Mouse (Mus musculus): ENCODE measurements around the gene Ggt6. TPM values are rescaled to one million over a fixed set of nuclear protein-coding genes. Genes with fewer than 3 reads are reported as not detected.

Gene Ggt6
- total and polyA plus RNA-seq, 3 experiments: 0.04 TPM; not detected in 2

GRCm38 (mm10) chr11:72397811-72398525 is 37.4 kb upstream of the Ggt6 start:
- Histone ChIP-seq H3K79me2 (ENCODE audit: control insufficient read depth, insufficient read depth, low read length, poor library complexity) (no peaks in the 10 kb centered on the region), H3K4me3 (ENCODE audit: control insufficient read depth in 1 of 2, insufficient read depth in 1 of 2, low read depth in 2 of 2, low read length in 2 of 2) (no peak overlapping the region), H3K9ac (ENCODE audit: control insufficient read depth, low read depth, low read length, poor library complexity, severe bottlenecking) (no peak overlapping the region), H3K9me3 (replicated peaks; ENCODE audit: insufficient read depth, low read length) (no peaks in the 10 kb centered on the region), H3K27ac (ENCODE audit: control insufficient read depth, low read depth, low read length) (no peak overlapping the region), H3K36me3 (ENCODE audit: control insufficient read depth in 1 of 2, insufficient read depth in 2 of 2, low read length in 2 of 2) (peaks cover 0 to 13% of the 10 kb centered on the region in 2 experiments; a peak in 2 of 4 replicates), H3K4me1 (ENCODE audit: control insufficient read depth in 1 of 2, insufficient read depth in 2 of 2, low read length in 2 of 2) (peaks cover 11 to 23% of the 10 kb centered on the region in 2 experiments), H3K27me3 (ENCODE audit: control insufficient read depth in 1 of 2, insufficient read depth in 2 of 2, low read length in 2 of 2) (no peaks in the 10 kb centered on the region)
- no peak for TF ChIP-seq SIN3A (IDR thresholded peaks at IDR 0.05; ENCODE audit: low read length)
- TF ChIP-seq E2F4 (IDR thresholded peaks at IDR 0.05; ENCODE audit: borderline replicate concordance, low read depth, low read length): no peak
- TF ChIP-seq GABPA (IDR thresholded peaks at IDR 0.05; ENCODE audit: low read depth, low read length): no peak
- TF ChIP-seq MAX (IDR thresholded peaks at IDR 0.05; ENCODE audit: low read length): no peak
- no peak for TF ChIP-seq NRF1 (IDR thresholded peaks at IDR 0.05; ENCODE audit: insufficient read depth, low read depth, low read length, poor library complexity, severe bottlenecking)
- no peak for TF ChIP-seq CTCF (IDR thresholded peaks at IDR 0.05 in 2 of 3, conservative IDR thresholded peaks at IDR 0.05 in 1 of 3; ENCODE audit: control insufficient read depth in 1 of 3, insufficient read depth in 1 of 3, low read depth in 2 of 3, low read length in 3 of 3, poor library complexity in 1 of 3, severe bottlenecking in 1 of 3)
- TF ChIP-seq USF1 (IDR thresholded peaks at IDR 0.05; ENCODE audit: low read depth, low read length): no peak
- no peak for TF ChIP-seq HCFC1 (IDR thresholded peaks at IDR 0.05; ENCODE audit: low read depth, low read length)
- no peak for TF ChIP-seq CHD1 (IDR thresholded peaks at IDR 0.05; ENCODE audit: low read depth, low read length)
- TF ChIP-seq ELF1 (IDR thresholded peaks at IDR 0.05; ENCODE audit: low read depth, low read length): no peak
- TF ChIP-seq TBP (IDR thresholded peaks at IDR 0.05; ENCODE audit: low read depth, low read length): no peak
- TF ChIP-seq CHD2 (IDR thresholded peaks at IDR 0.05; ENCODE audit: low read length): no peak
- no peak for TF ChIP-seq USF2 (IDR thresholded peaks at IDR 0.05; ENCODE audit: borderline replicate concordance in 1 of 2, insufficient read depth in 1 of 2, low read depth in 1 of 2, low read length in 2 of 2)
- TF ChIP-seq POLR2A (IDR thresholded peaks at IDR 0.05; ENCODE audit: control insufficient read depth in 1 of 2, insufficient read depth in 1 of 2, low read depth in 1 of 2, low read length in 2 of 2, poor library complexity in 1 of 2): no peak
- DNase-seq (ENCODE audit: low read depth, low spot score): no peak

- Histone ChIP-seq H3K36me3 (ENCODE audit: control insufficient read depth in 1 of 2, insufficient read depth in 2 of 2, low read length in 2 of 2) (no peaks in the 10 kb centered on the region), H3K4me3 (ENCODE audit: control insufficient read depth in 1 of 2, insufficient read depth in 1 of 2, low read depth in 2 of 2, low read length in 2 of 2) (no peak overlapping the region), H3K9me3 (replicated peaks; ENCODE audit: insufficient read depth, low read length) (no peaks in the 10 kb centered on the region), H3K9ac (ENCODE audit: control insufficient read depth, low read depth, low read length, poor library complexity, severe bottlenecking) (no peak overlapping the region), H3K4me1 (ENCODE audit: control insufficient read depth in 1 of 2, insufficient read depth in 2 of 2, low read length in 2 of 2) (no peaks in the 10 kb centered on the region), H3K79me2 (ENCODE audit: control insufficient read depth, insufficient read depth, low read length, poor library complexity) (no peaks in the 10 kb centered on the region), H3K27me3 (ENCODE audit: control insufficient read depth in 1 of 2, insufficient read depth in 2 of 2, low read length in 2 of 2) (no peaks in the 10 kb centered on the region), H3K27ac (ENCODE audit: control insufficient read depth, low read depth, low read length) (no peak overlapping the region)
- no peak for TF ChIP-seq POLR2A (IDR thresholded peaks at IDR 0.05; ENCODE audit: control insufficient read depth in 1 of 2, insufficient read depth in 1 of 2, low read depth in 1 of 2, low read length in 2 of 2, poor library complexity in 1 of 2)
- TF ChIP-seq ETS1 (IDR thresholded peaks at IDR 0.05; ENCODE audit: low read depth, low read length): no peak
- TF ChIP-seq SMC3 (IDR thresholded peaks at IDR 0.05; ENCODE audit: low read depth, low read length): no peak
- no peak for TF ChIP-seq UBTF (IDR thresholded peaks at IDR 0.05; ENCODE audit: borderline replicate concordance, insufficient read depth, low read depth, low read length)
- TF ChIP-seq CHD1 (IDR thresholded peaks at IDR 0.05; ENCODE audit: low read depth, low read length): no peak
- no peak for TF ChIP-seq USF2 (IDR thresholded peaks at IDR 0.05; ENCODE audit: borderline replicate concordance in 1 of 2, insufficient read depth in 1 of 2, low read depth in 1 of 2, low read length in 2 of 2)
- no peak for TF ChIP-seq E2F4 (IDR thresholded peaks at IDR 0.05; ENCODE audit: borderline replicate concordance, low read depth, low read length)
- no peak for TF ChIP-seq MYB (IDR thresholded peaks at IDR 0.05; ENCODE audit: low read depth, low read length)
- no peak for TF ChIP-seq GATA1 (IDR thresholded peaks at IDR 0.05; ENCODE audit: low read depth, low read length)
- TF ChIP-seq MAX (IDR thresholded peaks at IDR 0.05; ENCODE audit: low read length): no peak
- no peak for TF ChIP-seq JUND (IDR thresholded peaks at IDR 0.05; ENCODE audit: low read depth, low read length)
- no peak for DNase-seq (ENCODE audit: low read depth, low spot score)
These were observed 34.3 kb upstream of the Ggt6 start for GRCm38 (mm10) chr11:72401068-72401467.

Measured in MEL (cell line).